7 mouse cellular contexts compared by ENCODE assay signal in genomic region chr17:46555673-46556583, GRCm38 (mm10). TPM values are rescaled to one million over a fixed set of nuclear protein-coding genes. Genes with fewer than 3 reads are reported as not detected.
DNase-seq lines count a peak whose midpoint lies in the region; ATAC-seq lines count a peak whose summit lies in the region.

Gene Srf, minus strand, starts transcription at chr17:46556175.

- no peaks in the 10 kb centered on the region for H3K9me3 ChIP-seq in embryonic facial prominence, embryonic 12.5 days
- no peaks in the 10 kb centered on the region for H3K9me3 ChIP-seq in limb, embryonic 11.5 days (ENCODE audit: control insufficient read depth, low read length)
- no peaks in the 10 kb centered on the region for H3K9me3 ChIP-seq in midbrain, embryonic 14.5 days (ENCODE audit: control insufficient read depth, low read length)

- peak; percentile 92 for ATAC-seq in embryonic facial prominence, embryonic 12.5 days (ENCODE audit: insufficient number of reproducible peaks, insufficient read depth, low FRiP score, low TSS enrichment)
- ATAC-seq in limb, embryonic 11.5 days (ENCODE audit: insufficient number of reproducible peaks, low FRiP score, low TSS enrichment, low read depth): peak; percentile 91
- ATAC-seq in midbrain, embryonic 14.5 days (ENCODE audit: low FRiP score, low TSS enrichment): peak; percentile 94

- WGBS in embryonic facial prominence, embryonic 12.5 days: under 1% methylated on average over 79 of the region's 87 CpGs
- WGBS in limb, embryonic 11.5 days: under 1% methylated on average over 80 of the region's 87 CpGs
- WGBS in midbrain, embryonic 14.5 days: under 1% methylated on average over 87 of the region's 87 CpGs

- H3K27me3 ChIP-seq in embryonic facial prominence, embryonic 12.5 days: no peaks in the 10 kb centered on the region
- H3K27me3 ChIP-seq in limb, embryonic 11.5 days (ENCODE audit: control insufficient read depth, insufficient read depth, low read length): no peaks in the 10 kb centered on the region
- H3K27me3 ChIP-seq in midbrain, embryonic 14.5 days (ENCODE audit: control insufficient read depth, insufficient read depth, low read length): no peaks in the 10 kb centered on the region

- DNase-seq in adrenal gland, postnatal 25 days: peak; percentile 93
- peak; percentile 100 for DNase-seq in heart, adult 11 months
- DNase-seq in kidney, adult 18-20 months: peak; percentile 94
- peak; percentile 96 for DNase-seq in limb, embryonic 11.5 days (ENCODE audit: low spot score)
- peak; percentile 99 for DNase-seq in midbrain, embryonic 14.5 days
- DNase-seq in spleen, adult 18-20 months: peak; percentile 88 to 93

- H3K36me3 ChIP-seq in embryonic facial prominence, embryonic 12.5 days: peaks cover 17% of the 10 kb centered on the region
- peaks cover 7% of the 10 kb centered on the region for H3K36me3 ChIP-seq in limb, embryonic 11.5 days (ENCODE audit: control insufficient read depth, insufficient read depth, low read length)
- H3K36me3 ChIP-seq in midbrain, embryonic 14.5 days (ENCODE audit: control insufficient read depth, insufficient read depth, low read length): peaks cover 12% of the 10 kb centered on the region

- peak within 1 kb of the TSS; percentile 94 for H3K4me3 ChIP-seq in embryonic facial prominence, embryonic 12.5 days
- peak within 1 kb of the TSS; percentile 95 for H3K4me3 ChIP-seq in limb, embryonic 11.5 days (ENCODE audit: low read depth, low read length)
- peak within 1 kb of the TSS; percentile 96 for H3K4me3 ChIP-seq in midbrain, embryonic 14.5 days (replicated peaks; ENCODE audit: low read depth, low read length)

- H3K9ac ChIP-seq in embryonic facial prominence, embryonic 12.5 days: peak within 1 kb of the TSS; percentile 100
- H3K9ac ChIP-seq in limb, embryonic 11.5 days (ENCODE audit: low read length): peak within 1 kb of the TSS; percentile 97
- peak within 1 kb of the TSS; percentile 96 for H3K9ac ChIP-seq in midbrain, embryonic 14.5 days (replicated peaks; ENCODE audit: low read length)

- peak within 1 kb of the TSS; percentile 78 for H3K4me2 ChIP-seq in embryonic facial prominence, embryonic 12.5 days (replicated peaks)
- peak within 1 kb of the TSS; percentile 95 for H3K4me2 ChIP-seq in limb, embryonic 11.5 days (ENCODE audit: low read depth, severe bottlenecking)
- H3K4me2 ChIP-seq in midbrain, embryonic 14.5 days (ENCODE audit: low read length): peak within 1 kb of the TSS; percentile 94

- peaks cover 33% of the 10 kb centered on the region for H3K4me1 ChIP-seq in embryonic facial prominence, embryonic 12.5 days
- H3K4me1 ChIP-seq in limb, embryonic 11.5 days (ENCODE audit: control insufficient read depth, insufficient read depth, low read length): peaks cover 27% of the 10 kb centered on the region
- peaks cover 29% of the 10 kb centered on the region for H3K4me1 ChIP-seq in midbrain, embryonic 14.5 days (ENCODE audit: control insufficient read depth, insufficient read depth, low read length)

- peak within 1 kb of the TSS; percentile 95 for H3K27ac ChIP-seq in embryonic facial prominence, embryonic 12.5 days
- peak within 1 kb of the TSS; percentile 85 for H3K27ac ChIP-seq in limb, embryonic 11.5 days (replicated peaks; ENCODE audit: low read depth, low read length)
- H3K27ac ChIP-seq in midbrain, embryonic 14.5 days (replicated peaks; ENCODE audit: low read depth, low read length): peak within 1 kb of the TSS; percentile 91

RNA-seq across cellular contexts. Expression of gene Srf, which starts in this region (rescaled TPM):
- total RNA-seq in adrenal gland, postnatal 25 days (2021): 37.1 and 47.1 TPM in 2 replicates
- polyA plus RNA-seq in embryonic facial prominence, embryonic 12.5 days (2016; fragmentation: Nextera tagmentation; extraction: Ambion mirVana): 10.5 and 12.0 TPM in 2 replicates
- 8.3 and 9.8 TPM in 2 replicates for polyA plus RNA-seq in limb, embryonic 11.5 days (2014; fragmentation: Nextera tagmentation; extraction: Ambion mirVana)
- 4.2 and 5.9 TPM in 2 replicates for polyA plus RNA-seq in midbrain, embryonic 14.5 days (2014; fragmentation: Nextera tagmentation; extraction: Ambion mirVana)

Comparison
In these comparisons a context has a peak if more than half of its experiments do, and no peak if none do; other contexts are left out.
1. Peak in every context shown above with its lines: DNase-seq, ATAC-seq, H3K4me3 ChIP-seq and H3K27ac ChIP-seq.